Mouse (Mus musculus): ENCODE measurements around the gene Sorcs3. TPM values are rescaled to one million over a fixed set of nuclear protein-coding genes. Genes with fewer than 3 reads are reported as not detected.

The Sorcs3 gene
- total and polyA plus RNA-seq, 3 experiments, result not detected

DNA sequence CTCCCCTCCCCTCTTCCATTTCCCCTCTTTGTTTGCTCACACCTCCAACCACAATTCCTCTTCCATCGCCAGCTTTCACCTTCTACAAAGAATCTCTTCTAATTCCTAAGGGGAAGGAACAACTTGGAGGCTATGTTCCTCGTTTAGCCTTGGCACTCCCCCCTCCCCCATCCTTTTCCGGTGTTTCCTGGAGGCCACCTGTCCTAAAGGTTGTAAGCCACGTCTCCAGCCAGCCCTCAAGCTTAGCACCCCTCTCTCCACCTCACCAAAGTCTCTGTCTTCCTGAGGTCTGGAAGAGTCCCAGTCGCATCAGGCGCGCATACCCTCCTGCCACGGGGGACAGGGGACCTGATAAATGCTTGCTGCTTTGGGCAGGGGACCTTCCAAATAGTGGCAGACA is 1.3 kb upstream of the Sorcs3 start:
- no peaks in the 10 kb centered on the region for H3K9me3 ChIP-seq (replicated peaks; ENCODE audit: insufficient read depth, low read length)
- no peak overlapping the region for H3K27ac ChIP-seq (ENCODE audit: control insufficient read depth, low read depth, low read length)
- H3K4me1 ChIP-seq (ENCODE audit: control insufficient read depth in 1 of 2, insufficient read depth in 2 of 2, low read length in 2 of 2), result no peaks in the 10 kb centered on the region
- TF ChIP-seq POLR2A (IDR thresholded peaks at IDR 0.05; ENCODE audit: control insufficient read depth in 1 of 2, insufficient read depth in 1 of 2, low read depth in 1 of 2, low read length in 2 of 2, poor library complexity in 1 of 2) (no peak), TBP (IDR thresholded peaks at IDR 0.05; ENCODE audit: low read depth, low read length) (no peak), MAFK (IDR thresholded peaks at IDR 0.05; ENCODE audit: borderline replicate concordance, low read depth, low read length) (no peak), MEF2A (IDR thresholded peaks at IDR 0.05; ENCODE audit: extremely low read depth, insufficient replicate concordance, low read depth, low read length, poor library complexity, severe bottlenecking) (no peak), ZC3H11A (IDR thresholded peaks at IDR 0.05; ENCODE audit: low read depth, low read length) (no peak), ELF1 (IDR thresholded peaks at IDR 0.05; ENCODE audit: low read depth, low read length) (no peak), GATA1 (IDR thresholded peaks at IDR 0.05; ENCODE audit: low read depth, low read length) (no peak), CTCF (IDR thresholded peaks at IDR 0.05 in 2 of 3, conservative IDR thresholded peaks at IDR 0.05 in 1 of 3; ENCODE audit: control insufficient read depth in 1 of 3, insufficient read depth in 1 of 3, low read depth in 2 of 3, low read length in 3 of 3, poor library complexity in 1 of 3, severe bottlenecking in 1 of 3) (no peak), RAD21 (IDR thresholded peaks at IDR 0.05; ENCODE audit: low read depth, low read length) (no peak), EP300 (IDR thresholded peaks at IDR 0.05; ENCODE audit: low read depth in 1 of 2, low read length in 2 of 2) (no peak), TAL1 (IDR thresholded peaks at IDR 0.05; ENCODE audit: low read length) (no peak), CHD1 (IDR thresholded peaks at IDR 0.05; ENCODE audit: low read depth, low read length) (no peak), POLR2AphosphoS5 (IDR thresholded peaks at IDR 0.05; ENCODE audit: borderline replicate concordance, low read depth, low read length) (no peak), UBTF (IDR thresholded peaks at IDR 0.05; ENCODE audit: borderline replicate concordance, insufficient read depth, low read depth, low read length) (no peak), HCFC1 (IDR thresholded peaks at IDR 0.05; ENCODE audit: low read depth, low read length) (no peak), TCF12 (IDR thresholded peaks at IDR 0.05; ENCODE audit: low read depth, low read length) (no peak), JUND (IDR thresholded peaks at IDR 0.05; ENCODE audit: low read depth, low read length) (no peak), MXI1 (IDR thresholded peaks at IDR 0.05; ENCODE audit: low read depth, low read length) (no peak)
- H3K27me3 ChIP-seq (ENCODE audit: control insufficient read depth in 1 of 2, insufficient read depth in 2 of 2, low read length in 2 of 2), result no peaks in the 10 kb centered on the region
- DNase-seq (ENCODE audit: low read depth, low spot score), result no peak
- H3K4me3 ChIP-seq (ENCODE audit: control insufficient read depth in 1 of 2, insufficient read depth in 1 of 2, low read depth in 2 of 2, low read length in 2 of 2), result no peak overlapping the region
- no peaks in the 10 kb centered on the region for H3K79me2 ChIP-seq (ENCODE audit: control insufficient read depth, insufficient read depth, low read length, poor library complexity)
- no peaks in the 10 kb centered on the region for H3K36me3 ChIP-seq (ENCODE audit: control insufficient read depth in 1 of 2, insufficient read depth in 2 of 2, low read length in 2 of 2)
- no peak overlapping the region for H3K9ac ChIP-seq (ENCODE audit: control insufficient read depth, low read depth, low read length, poor library complexity, severe bottlenecking)

DNA sequence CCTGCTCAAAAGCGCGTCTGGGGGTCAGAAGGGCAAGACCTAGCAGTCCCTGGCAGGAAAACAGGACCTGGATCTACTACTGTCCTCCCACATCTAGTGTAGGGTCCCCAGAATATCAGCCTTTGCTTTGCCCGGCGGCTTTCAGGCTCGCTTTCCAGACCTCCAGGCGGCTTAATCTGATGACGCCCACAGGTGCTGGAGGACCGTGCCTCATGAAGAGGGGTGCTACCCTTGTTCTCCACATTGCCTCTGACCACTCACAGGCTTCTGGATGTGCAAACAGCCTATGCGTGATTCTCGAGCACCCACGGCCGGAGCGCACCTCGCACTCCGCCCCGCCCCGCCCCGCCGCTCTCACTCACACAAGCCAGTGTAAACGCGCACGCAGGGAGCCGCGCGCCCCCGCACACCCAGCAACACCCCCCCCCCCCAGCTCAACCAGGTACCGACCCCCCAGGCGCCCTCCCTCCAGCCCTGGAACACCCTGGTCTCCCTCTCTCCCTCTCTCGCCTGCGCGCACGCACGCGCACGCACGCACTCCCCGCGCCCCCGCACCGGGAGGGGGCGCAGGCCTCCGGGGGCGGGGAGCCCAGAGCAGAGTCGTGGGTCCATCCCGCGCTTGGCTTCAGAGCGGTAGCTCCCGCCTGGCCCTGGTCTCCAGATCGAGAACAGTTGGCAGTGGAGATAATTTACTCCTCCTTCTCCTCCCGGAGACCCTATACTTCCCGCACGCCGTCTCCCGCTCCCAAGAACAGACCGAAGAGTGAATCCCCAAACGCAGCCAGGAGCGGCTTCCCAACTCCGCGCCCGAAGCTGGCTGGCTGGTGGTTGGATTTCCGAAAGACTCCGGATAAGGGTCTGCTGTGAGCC is 698 bp upstream of the Sorcs3 start:
- no peaks in the 10 kb centered on the region for H3K36me3 ChIP-seq (ENCODE audit: control insufficient read depth in 1 of 2, insufficient read depth in 2 of 2, low read length in 2 of 2)
- H3K4me1 ChIP-seq (ENCODE audit: control insufficient read depth in 1 of 2, insufficient read depth in 2 of 2, low read length in 2 of 2), result no peaks in the 10 kb centered on the region
- no peak for DNase-seq (ENCODE audit: low read depth, low spot score)
- no peaks in the 10 kb centered on the region for H3K79me2 ChIP-seq (ENCODE audit: control insufficient read depth, insufficient read depth, low read length, poor library complexity)
- H3K27me3 ChIP-seq (ENCODE audit: control insufficient read depth in 1 of 2, insufficient read depth in 2 of 2, low read length in 2 of 2), result no peaks in the 10 kb centered on the region
- no peak for TF ChIP-seq ZC3H11A (IDR thresholded peaks at IDR 0.05; ENCODE audit: low read depth, low read length)
- no peak overlapping the region for H3K9ac ChIP-seq (ENCODE audit: control insufficient read depth, low read depth, low read length, poor library complexity, severe bottlenecking)
- no peaks in the 10 kb centered on the region for H3K9me3 ChIP-seq (replicated peaks; ENCODE audit: insufficient read depth, low read length)
- H3K4me3 ChIP-seq (ENCODE audit: control insufficient read depth in 1 of 2, insufficient read depth in 1 of 2, low read depth in 2 of 2, low read length in 2 of 2), result no peak overlapping the region
- no peak overlapping the region for H3K27ac ChIP-seq (ENCODE audit: control insufficient read depth, low read depth, low read length)
